Mouse (Mus musculus) hindbrain, postnatal 0 days (tissue): ENCODE results near the gene Praf2. TPM values are rescaled to one million over a fixed set of nuclear protein-coding genes. Genes with fewer than 3 reads are reported as not detected.

Experiments used
- ATAC-seq: fragments of 200-750 bp; cut with Nextera tagmentation; 2 replicates; pipeline ENCODE4 v1.8.0; 2017; ENCODE audit warnings: mild to moderate bottlenecking, moderate TSS enrichment, moderate library complexity
- DNase-seq: peaks from one replicate; pipeline ENCODE4 v3.0.0-alpha.2; 2015; ENCODE audit warnings: low spot score
- H3K27ac ChIP-seq: fragments of 300-500 bp; sonication (generic); 2 replicates; pipeline ENCODE4 v1.5.1; 2014; ENCODE audit warnings: mild to moderate bottlenecking
- H3K27me3 ChIP-seq: fragments of 300-500 bp; sonication (generic); 2 replicates; pipeline ENCODE4 v1.6.1; 2014; ENCODE audit warnings: low read length, mixed read lengths; ENCODE audit not compliant: insufficient read depth
- H3K36me3 ChIP-seq: fragments of 300-500 bp; sonication (generic); 2 replicates; pipeline ENCODE4 v1.6.1; 2014; ENCODE audit warnings: low read length, mixed read lengths; ENCODE audit not compliant: insufficient read depth
- H3K4me1 ChIP-seq: fragments of 300-500 bp; sonication (generic); 2 replicates; pipeline ENCODE4 v1.6.1; 2014; ENCODE audit warnings: antibody characterized with exemption, low read length, mixed read lengths; ENCODE audit not compliant: insufficient read depth
- H3K4me2 ChIP-seq: fragments of 300-500 bp; sonication (generic); 2 replicates; pipeline ENCODE4 v1.6.1; 2014; ENCODE audit warnings: low read depth, mild to moderate bottlenecking, low read length, moderate library complexity, mixed read lengths
- H3K4me3 ChIP-seq: fragments of 300-500 bp; sonication (generic); 2 replicates; pipeline ENCODE4 v1.5.1; 2014; ENCODE audit warnings: low read length
- H3K9ac ChIP-seq: fragments of 300-500 bp; sonication (generic); replicated peaks from 2 replicates; pipeline ENCODE4 v1.6.1; 2014; ENCODE audit warnings: mild to moderate bottlenecking, low read length, moderate library complexity, mixed read lengths
- H3K9me3 ChIP-seq: fragments of 300-500 bp; sonication (generic); 2 replicates; pipeline ENCODE4 v1.6.1; 2016; ENCODE audit warnings: low read length, mixed read lengths
- CTCF ChIP-seq: IDR thresholded peaks from 2 replicates; pipeline ENCODE4 v1.5.1; 2016; ENCODE audit warnings: antibody characterized with exemption, control low read depth, low read depth
- whole genome bisulfite sequencing: fragments of 180-500 bp; shearing (Covaris S2); extraction: QIAGEN DNeasy Blood & Tissue Kit; methylation state at CpG from one replicate; pipeline ENCODE4 v1.1.7; 2014; 5-methylcytosine and 5-hydroxymethylcytosine counted together
- polyA plus RNA-seq: library from polyadenylated mRNA; unstranded; fragments of >200 nt; fragmentation: Nextera tagmentation; extraction: Ambion mirVana; gene quantifications from 2 replicates; pipeline ENCODE4 v1.2.1, GENCODE M21; 2015
- total RNA-seq: library from RNA; depleted of rRNA; stranded (reverse); fragments of >200 nt; gene quantifications from 2 replicates; pipeline ENCODE4 v1.2.3, GENCODE M21; 2014; rRNA removed

The Praf2 gene
- total and polyA plus RNA-seq, 2 experiments from 2014 or later, result 134 TPM

GRCm38 (mm10) chrX:7776329-7777082, 48.3 kb downstream of the Praf2 start:
- DNase-seq (peak; percentile 51), ATAC-seq (peak; percentile 67; the same call in 1 of the 2 replicates)
- TF ChIP-seq CTCF, result peak; percentile 76
- Histone ChIP-seq H3K27ac (no peak overlapping the region), H3K4me3 (no peak overlapping the region), H3K27me3 (no peaks in the 10 kb centered on the region), H3K36me3 (no peaks in the 10 kb centered on the region), H3K4me2 (no peak overlapping the region), H3K4me1 (no peaks in the 10 kb centered on the region), H3K9ac (no peak overlapping the region), H3K9me3 (no peaks in the 10 kb centered on the region)
- 53% methylated on average over 8 of the region's 8 CpGs for WGBS

GRCm38 (mm10) chrX:7778450-7779244, 50.4 kb downstream of the Praf2 start:
- no peak overlapping the region for H3K27ac ChIP-seq
- no peaks in the 10 kb centered on the region for H3K9me3 ChIP-seq
- WGBS, result 75% methylated on average over 7 of the region's 7 CpGs
- H3K4me1 ChIP-seq, result no peaks in the 10 kb centered on the region
- no peak overlapping the region for H3K9ac ChIP-seq
- no peak overlapping the region for H3K4me2 ChIP-seq
- no peak for TF ChIP-seq CTCF
- DNase-seq (no peak), ATAC-seq (no peak)
- no peaks in the 10 kb centered on the region for H3K36me3 ChIP-seq
- H3K4me3 ChIP-seq, result no peak overlapping the region
- H3K27me3 ChIP-seq, result no peaks in the 10 kb centered on the region

- H3K4me3 ChIP-seq, result no peak overlapping the region
- no peak for DNase-seq
- H3K27me3 ChIP-seq, result no peaks in the 10 kb centered on the region
- H3K27ac ChIP-seq, result no peak overlapping the region
- no peak overlapping the region for H3K9ac ChIP-seq
- H3K4me2 ChIP-seq, result no peak overlapping the region
- no peaks in the 10 kb centered on the region for H3K9me3 ChIP-seq
- WGBS, result 33% methylated on average over 3 of the region's 3 CpGs
- no peaks in the 10 kb centered on the region for H3K36me3 ChIP-seq
- no peak for ATAC-seq
- no peak for TF ChIP-seq CTCF
- H3K4me1 ChIP-seq, result no peaks in the 10 kb centered on the region
Observed at GRCm38 (mm10) chrX:7779294-7779693, 51.1 kb downstream of the Praf2 start.

Other genes with a start within 250 kb of the Praf2 start
- not detected in 2 replicates for gene Foxp3, start 154.8 kb upstream of the Praf2 start, total RNA-seq
- gene Foxp3, start 154.8 kb upstream of the Praf2 start, polyA plus RNA-seq, result 0.08 and 0.10 TPM in 2 replicates
- gene Ppp1r3f, start 154.2 kb upstream of the Praf2 start, total RNA-seq, result 19.7 and 23.3 TPM in 2 replicates
- 7.1 and 8.6 TPM in 2 replicates for gene Ppp1r3f, start 154.2 kb upstream of the Praf2 start, polyA plus RNA-seq
- 35.6 and 47.6 TPM in 2 replicates for gene Ccdc22, start 122.9 kb upstream of the Praf2 start, total RNA-seq
- gene Ccdc22, start 122.9 kb upstream of the Praf2 start, polyA plus RNA-seq, result 20.5 and 21.5 TPM in 2 replicates
- gene Cacna1f, start 121.4 kb upstream of the Praf2 start, total RNA-seq, result 0.10 TPM in 1 of 2 replicates, not detected in the other
- gene Cacna1f, start 121.4 kb upstream of the Praf2 start, polyA plus RNA-seq, result 0.11 and 0.33 TPM in 2 replicates
- 500 and 512 TPM in 2 replicates for gene Syp, start 90.0 kb upstream of the Praf2 start, total RNA-seq
- 320 and 325 TPM in 2 replicates for gene Syp, start 90.0 kb upstream of the Praf2 start, polyA plus RNA-seq
- gene Prickle3, start 71.2 kb upstream of the Praf2 start, total RNA-seq, result 1.6 and 1.8 TPM in 2 replicates
- gene Prickle3, start 71.2 kb upstream of the Praf2 start, polyA plus RNA-seq, result 1.1 and 1.6 TPM in 2 replicates
- gene Plp2, start 57.0 kb upstream of the Praf2 start, total RNA-seq, result 12.9 and 27.7 TPM in 2 replicates
- gene Plp2, start 57.0 kb upstream of the Praf2 start, polyA plus RNA-seq, result 25.2 and 26.5 TPM in 2 replicates
- gene Magix, start 47.2 kb upstream of the Praf2 start, total RNA-seq, result 4.2 TPM in 1 of 2 replicates, not detected in the other
- gene Magix, start 47.2 kb upstream of the Praf2 start, polyA plus RNA-seq, result 0.18 and 0.29 TPM in 2 replicates
- gene Gpkow, start 31.3 kb upstream of the Praf2 start, total RNA-seq, result 11.0 and 12.0 TPM in 2 replicates
- 38.4 and 38.8 TPM in 2 replicates for gene Gpkow, start 31.3 kb upstream of the Praf2 start, polyA plus RNA-seq
- gene Wdr45, start 14.1 kb upstream of the Praf2 start, total RNA-seq, result 33.2 and 40.6 TPM in 2 replicates
- gene Wdr45, start 14.1 kb upstream of the Praf2 start, polyA plus RNA-seq, result 34.0 and 36.4 TPM in 2 replicates
- gene Gm45208, start 6.2 kb upstream of the Praf2 start, total RNA-seq, result not detected in 2 replicates
- gene Gm45208, start 6.2 kb upstream of the Praf2 start, polyA plus RNA-seq, result 0.66 and 1.2 TPM in 2 replicates
- gene Ccdc120, start 22.5 kb downstream of the Praf2 start, total RNA-seq, result 183 and 387 TPM in 2 replicates
- 47.6 and 53.3 TPM in 2 replicates for gene Ccdc120, start 22.5 kb downstream of the Praf2 start, polyA plus RNA-seq
- gene Tfe3, start 34.1 kb downstream of the Praf2 start, total RNA-seq, result 27.8 and 36.1 TPM in 2 replicates
- 21.4 and 21.5 TPM in 2 replicates for gene Tfe3, start 34.1 kb downstream of the Praf2 start, polyA plus RNA-seq
- gene Gripap1, start 61.3 kb downstream of the Praf2 start, total RNA-seq, result 23.4 and 28.3 TPM in 2 replicates
- 61.1 and 62.8 TPM in 2 replicates for gene Gripap1, start 61.3 kb downstream of the Praf2 start, polyA plus RNA-seq
- gene Kcnd1, start 93.8 kb downstream of the Praf2 start, total RNA-seq, result 3.1 and 3.4 TPM in 2 replicates
- 4.1 and 5.9 TPM in 2 replicates for gene Kcnd1, start 93.8 kb downstream of the Praf2 start, polyA plus RNA-seq
- gene Otud5, start 112.9 kb downstream of the Praf2 start, total RNA-seq, result 64.9 and 75.8 TPM in 2 replicates
- gene Otud5, start 112.9 kb downstream of the Praf2 start, polyA plus RNA-seq, result 36.8 and 37.3 TPM in 2 replicates
- 13.9 and 18.3 TPM in 2 replicates for gene Pim2, start 149.8 kb downstream of the Praf2 start, total RNA-seq
- 20.8 and 22.3 TPM in 2 replicates for gene Pim2, start 149.8 kb downstream of the Praf2 start, polyA plus RNA-seq
- gene Slc35a2, start 155.6 kb downstream of the Praf2 start, total RNA-seq, result 38.0 and 61.0 TPM in 2 replicates
- 43.7 and 46.2 TPM in 2 replicates for gene Slc35a2, start 155.6 kb downstream of the Praf2 start, polyA plus RNA-seq
- 83.8 and 100 TPM in 2 replicates for gene Pqbp1, start 170.8 kb downstream of the Praf2 start, total RNA-seq
- 200 and 201 TPM in 2 replicates for gene Pqbp1, start 170.8 kb downstream of the Praf2 start, polyA plus RNA-seq
- gene Timm17b, start 170.9 kb downstream of the Praf2 start, total RNA-seq, result 37.3 and 47.4 TPM in 2 replicates
- 125 and 133 TPM in 2 replicates for gene Timm17b, start 170.9 kb downstream of the Praf2 start, polyA plus RNA-seq
- not detected in 2 replicates for gene Gm10491, start 179.4 kb downstream of the Praf2 start, total RNA-seq
- not detected in 2 replicates for gene Gm10491, start 179.4 kb downstream of the Praf2 start, polyA plus RNA-seq
- not detected in 2 replicates for gene Gm10490, start 181.1 kb downstream of the Praf2 start, total RNA-seq
- gene Gm10490, start 181.1 kb downstream of the Praf2 start, polyA plus RNA-seq, result not detected in 2 replicates
- gene Pcsk1n, start 191.4 kb downstream of the Praf2 start, total RNA-seq, result 124 and 154 TPM in 2 replicates
- 465 and 477 TPM in 2 replicates for gene Pcsk1n, start 191.4 kb downstream of the Praf2 start, polyA plus RNA-seq
- not detected in 2 replicates for gene Eras, start 200.2 kb downstream of the Praf2 start, total RNA-seq
- not detected in 2 replicates for gene Eras, start 200.2 kb downstream of the Praf2 start, polyA plus RNA-seq
- 97.9 and 105 TPM in 2 replicates for gene Hdac6, start 219.4 kb downstream of the Praf2 start, total RNA-seq
- 54.5 and 57.4 TPM in 2 replicates for gene Hdac6, start 219.4 kb downstream of the Praf2 start, polyA plus RNA-seq
- gene Gata1, start 249.6 kb downstream of the Praf2 start, total RNA-seq, result not detected in 2 replicates
- not detected in 2 replicates for gene Gata1, start 249.6 kb downstream of the Praf2 start, polyA plus RNA-seq